Mouse (Mus musculus) brain, embryonic 14.5 days (tissue): ENCODE measurements around the gene Capg.

ENCODE experiments used
- CTCF ChIP-seq: fragments of 200-500 bp; IDR thresholded peaks from 2 replicates; pipeline ENCODE4 v1.5.1; 2012; ENCODE audit warnings: inconsistent platforms, mild to moderate bottlenecking, moderate library complexity, borderline replicate concordance; ENCODE audit not compliant: insufficient read depth, insufficient read length; ENCODE audit errors: extremely low read depth
- POLR2A ChIP-seq: fragments of 200-500 bp; IDR thresholded peaks from 2 replicates; pipeline ENCODE4 v1.6.1; 2012; ENCODE audit warnings: mild to moderate bottlenecking, inconsistent platforms, borderline replicate concordance; ENCODE audit not compliant: poor library complexity, insufficient read depth, insufficient read length, severe bottlenecking; ENCODE audit errors: extremely low read depth

DNA sequence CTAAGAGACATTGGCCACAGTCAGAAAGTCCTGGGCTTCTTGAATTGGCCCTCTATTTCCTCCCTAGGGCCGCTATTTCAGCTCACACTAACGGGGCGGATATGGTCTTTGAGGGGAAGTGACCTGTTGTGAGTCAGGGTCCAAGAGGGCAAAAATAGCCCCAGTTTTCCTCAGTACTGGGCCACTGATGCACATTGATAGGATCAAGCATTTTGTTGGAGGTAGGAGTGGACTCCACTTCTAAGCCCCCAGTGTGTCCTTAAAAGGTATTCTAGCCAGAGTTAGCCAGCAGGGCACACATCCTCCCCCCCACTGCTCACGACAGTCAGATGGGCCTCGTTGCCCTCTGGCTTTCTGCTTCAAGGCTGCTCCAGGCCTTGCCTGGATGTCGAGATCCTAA, 5.8 kb downstream of the Capg start:
- TF ChIP-seq CTCF (no peak), POLR2A (no peak)
